Mouse (Mus musculus) testis, adult 2 months (tissue): ENCODE measurements around the gene Mob3c. TPM values are rescaled to one million over a fixed set of nuclear protein-coding genes. Genes with fewer than 3 reads are reported as not detected.

Source experiments
- H3K27ac ChIP-seq: fragments of 200-500 bp; 2 replicates; pipeline ENCODE4 v1.5.1; 2012; ENCODE audit warnings: low read depth, low read length; ENCODE audit not compliant: control insufficient read depth, insufficient read depth
- H3K27me3 ChIP-seq: fragments of 200-500 bp; 2 replicates; pipeline ENCODE4 v1.6.1; 2012; ENCODE audit warnings: mild to moderate bottlenecking, low read length, moderate library complexity; ENCODE audit not compliant: control insufficient read depth, insufficient read depth
- H3K36me3 ChIP-seq: fragments of 200-500 bp; 2 replicates; pipeline ENCODE4 v1.6.1; 2012; ENCODE audit warnings: mild to moderate bottlenecking, low read length; ENCODE audit not compliant: control insufficient read depth, insufficient read depth
- H3K4me1 ChIP-seq: fragments of 200-500 bp; 2 replicates; pipeline ENCODE4 v1.6.1; 2012; ENCODE audit warnings: low read length; ENCODE audit not compliant: control insufficient read depth, insufficient read depth
- H3K4me3 ChIP-seq: fragments of 200-500 bp; 2 replicates; pipeline ENCODE4 v1.5.1; 2012; ENCODE audit warnings: low read depth, mild to moderate bottlenecking, low read length, moderate library complexity, mixed read lengths; ENCODE audit not compliant: control insufficient read depth
- CTCF ChIP-seq: fragments of 200-500 bp; IDR thresholded peaks from 2 replicates; pipeline ENCODE4 v1.5.1; 2012; ENCODE audit warnings: low read depth, mild to moderate bottlenecking, inconsistent platforms, low read length, moderate library complexity; ENCODE audit not compliant: control insufficient read depth, insufficient read depth, insufficient replicate concordance
- POLR2A ChIP-seq: fragments of 200-500 bp; IDR thresholded peaks from 2 replicates; pipeline ENCODE4 v1.6.1; 2012; ENCODE audit warnings: low read depth, mild to moderate bottlenecking, inconsistent platforms, low read length, moderate library complexity; ENCODE audit not compliant: control insufficient read depth
- polyA plus RNA-seq: library from polyadenylated mRNA; depleted of rRNA; stranded (reverse); fragments of >200 nt; gene quantifications from 2 replicates; pipeline ENCODE4 v1.2.3, GENCODE M21; 2012

Gene Mob3c
- polyA plus RNA-seq, 1 experiment = 9.3 TPM

- Histone ChIP-seq H3K27ac (no peak overlapping the region), H3K4me3 (no peak overlapping the region), H3K4me1 (no peaks in the 10 kb centered on the region), H3K27me3 (no peaks in the 10 kb centered on the region), H3K36me3 (no peaks in the 10 kb centered on the region; the same call in none of the 2 replicates)
- TF ChIP-seq POLR2A (no peak), CTCF (no peak)
Observed at GRCm38 (mm10) chr4:115856282-115856681, 28.4 kb downstream of the Mob3c start.

- no peak overlapping the region for H3K4me3 ChIP-seq
- no peaks in the 10 kb centered on the region; the same call in none of the 2 replicates for H3K36me3 ChIP-seq
- H3K27ac ChIP-seq = no peak overlapping the region
- no peaks in the 10 kb centered on the region for H3K4me1 ChIP-seq
- no peaks in the 10 kb centered on the region for H3K27me3 ChIP-seq
- TF ChIP-seq POLR2A (no peak), CTCF (no peak)
Observed at GRCm38 (mm10) chr4:115857293-115857883, 29.5 kb downstream of the Mob3c start.

- Histone ChIP-seq H3K4me1 (no peaks in the 10 kb centered on the region), H3K27me3 (no peaks in the 10 kb centered on the region), H3K27ac (no peak overlapping the region), H3K4me3 (no peak overlapping the region), H3K36me3 (no peaks in the 10 kb centered on the region; the same call in none of the 2 replicates)
- TF ChIP-seq CTCF (no peak), POLR2A (no peak)
Observed at GRCm38 (mm10) chr4:115863352-115863751, 35.5 kb downstream of the Mob3c start.

GRCm38 (mm10) chr4:115863880-115864279 lies 36.0 kb downstream of the Mob3c start:
- no peak overlapping the region for H3K4me3 ChIP-seq

GRCm38 (mm10) chr4:115869512-115870210 lies 41.8 kb downstream of the Mob3c start:
- TF ChIP-seq POLR2A (no peak), CTCF (no peak)
- Histone ChIP-seq H3K4me1 (no peaks in the 10 kb centered on the region), H3K4me3 (no peak overlapping the region), H3K27ac (no peak overlapping the region), H3K36me3 (peaks cover 4% of the 10 kb centered on the region), H3K27me3 (no peaks in the 10 kb centered on the region)

More at GRCm38 (mm10) chr4:115863880-115864279, 36.0 kb downstream of the Mob3c start:
- TF ChIP-seq CTCF (no peak), POLR2A (no peak)
- Histone ChIP-seq H3K27me3 (no peaks in the 10 kb centered on the region), H3K27ac (no peak overlapping the region), H3K36me3 (no peaks in the 10 kb centered on the region; the same call in none of the 2 replicates), H3K4me1 (no peaks in the 10 kb centered on the region)

GRCm38 (mm10) chr4:115873231-115873630 lies 45.3 kb downstream of the Mob3c start:
- Histone ChIP-seq H3K4me1 (no peaks in the 10 kb centered on the region), H3K36me3 (peaks cover 4% of the 10 kb centered on the region), H3K27me3 (no peaks in the 10 kb centered on the region), H3K4me3 (no peak overlapping the region), H3K27ac (no peak overlapping the region)
- TF ChIP-seq POLR2A (no peak), CTCF (no peak)

- H3K27me3 ChIP-seq = no peaks in the 10 kb centered on the region
- no peak overlapping the region for H3K4me3 ChIP-seq
- no peaks in the 10 kb centered on the region; the same call in 1 of the 2 replicates for H3K4me1 ChIP-seq
- H3K27ac ChIP-seq = no peak overlapping the region
- TF ChIP-seq CTCF (no peak), POLR2A (no peak)
- peaks cover 4% of the 10 kb centered on the region for H3K36me3 ChIP-seq
Observed at GRCm38 (mm10) chr4:115878216-115878678, 50.4 kb downstream of the Mob3c start.

- no peaks in the 10 kb centered on the region; the same call in 1 of the 2 replicates for H3K4me1 ChIP-seq
- TF ChIP-seq CTCF = no peak
- no peak for TF ChIP-seq POLR2A
- H3K27ac ChIP-seq = no peak overlapping the region
- no peak overlapping the region for H3K4me3 ChIP-seq
- H3K27me3 ChIP-seq = no peaks in the 10 kb centered on the region
- peaks cover 1% of the 10 kb centered on the region for H3K36me3 ChIP-seq
Observed at GRCm38 (mm10) chr4:115878828-115879227, 50.9 kb downstream of the Mob3c start.
